Mouse (Mus musculus) heart, adult 18-20 months (tissue): ENCODE data around the gene Trir. TPM values are rescaled to one million over a fixed set of nuclear protein-coding genes. Genes with fewer than 3 reads are reported as not detected.

Experiments
- microRNA-seq, 2 experiments: library from miRNA; unstranded; fragments of <30 nt; microRNA quantifications; one replicate each; pipeline ENCODE4 v1.2.0; 2022
- total RNA-seq, 2 experiments: library from RNA; stranded (reverse); gene quantifications; 2 replicates each; pipeline ENCODE4 v1.2.3; 2021

Trir gene
- total RNA-seq, 2 experiments from 2014 or later = 84.5 to 87.7 TPM

Small RNA genes within 50 kb of the gene (microRNA-seq; reads per million reads assigned to microRNA genes)
- gene Mir7070 = 0.76 to 1.1 reads per million in 2 experiments

Other genes starting within 250 kb of the Trir start
- gene Nfix, start 226.5 kb upstream of the Trir start, total RNA-seq = 100 to 1,000 TPM; 250 to 260 TPM
- gene Dand5, start 204.0 kb upstream of the Trir start, total RNA-seq = 10 to 100 TPM; 10.0 to 13.2 TPM
- 10 to 100 TPM; 31.5 to 35.7 TPM for gene Gadd45gip1, start 195.3 kb upstream of the Trir start, total RNA-seq
- gene Rad23a, start 186.2 kb upstream of the Trir start, total RNA-seq = 10 to 100 TPM; 88.5 to 96.7 TPM
- 100 to 1,000 TPM; 297 to 306 TPM for gene Calr, start 179.9 kb upstream of the Trir start, total RNA-seq
- 10 to 100 TPM; 22.6 to 22.9 TPM for gene Farsa, start 169.8 kb upstream of the Trir start, total RNA-seq
- gene Syce2, start 154.7 kb upstream of the Trir start, total RNA-seq = 1 to 10 TPM; 4.4 to 4.9 TPM
- gene Gcdh, start 132.9 kb upstream of the Trir start, total RNA-seq = 10 to 100 TPM; 79.9 to 84.2 TPM
- gene Klf1, start 124.9 kb upstream of the Trir start, total RNA-seq = not detected
- gene Dnase2a, start 118.3 kb upstream of the Trir start, total RNA-seq = 10 to 100 TPM in 1 of 2 experiments, 1 to 10 TPM in 1; 9.5 to 11.0 TPM
- under 1 TPM; 0.10 TPM for gene Mast1, start 89.5 kb upstream of the Trir start, total RNA-seq
- gene Rtbdn, start 79.8 kb upstream of the Trir start, total RNA-seq = not detected
- 1 to 10 TPM in 1 of 2 experiments, not detected in 1; 2.3 TPM for gene Gm49661, start 57.4 kb upstream of the Trir start, total RNA-seq
- 100 to 1,000 TPM; 648 to 740 TPM for gene Prdx2, start 57.2 kb upstream of the Trir start, total RNA-seq
- gene Rnaseh2a, start 57.1 kb upstream of the Trir start, total RNA-seq = 10 to 100 TPM; 45.6 to 48.4 TPM
- 10 to 100 TPM; 11.0 to 13.9 TPM for gene Junb, start 48.1 kb upstream of the Trir start, total RNA-seq
- 1 to 10 TPM; 2.7 TPM for gene Hook2, start 36.2 kb upstream of the Trir start, total RNA-seq
- not detected for gene Best2, start 12.3 kb upstream of the Trir start, total RNA-seq
- gene Asna1, start 1.5 kb upstream of the Trir start, total RNA-seq = 10 to 100 TPM; 64.7 to 67.3 TPM
- 10 to 100 TPM; 24.1 to 31.2 TPM for gene Tnpo2, start 10.1 kb downstream of the Trir start, total RNA-seq
- 1 to 10 TPM; 2.7 to 3.2 TPM for gene Fbxw9, start 33.2 kb downstream of the Trir start, total RNA-seq
- gene Gm5741, start 41.2 kb downstream of the Trir start, total RNA-seq = not detected
- 10 to 100 TPM; 36.5 to 36.6 TPM for gene Dhps, start 44.9 kb downstream of the Trir start, total RNA-seq
- gene Wdr83os, start 53.9 kb downstream of the Trir start, total RNA-seq = 10 to 100 TPM; 42.1 to 47.3 TPM
- gene Wdr83, start 54.5 kb downstream of the Trir start, total RNA-seq = 10 to 100 TPM; 28.7 to 34.6 TPM
- 10 to 100 TPM; 27.6 to 27.7 TPM for gene Man2b1, start 56.4 kb downstream of the Trir start, total RNA-seq
- 1 to 10 TPM; 1.7 to 2.4 TPM for gene Zfp791, start 96.3 kb downstream of the Trir start, total RNA-seq
- gene Cks1brt, start 125.1 kb downstream of the Trir start, total RNA-seq = not detected
- not detected for gene Olfr371, start 199.2 kb downstream of the Trir start, total RNA-seq